Mouse (Mus musculus): ENCODE data around the gene Lrmda.

Lrmda gene

DNA sequence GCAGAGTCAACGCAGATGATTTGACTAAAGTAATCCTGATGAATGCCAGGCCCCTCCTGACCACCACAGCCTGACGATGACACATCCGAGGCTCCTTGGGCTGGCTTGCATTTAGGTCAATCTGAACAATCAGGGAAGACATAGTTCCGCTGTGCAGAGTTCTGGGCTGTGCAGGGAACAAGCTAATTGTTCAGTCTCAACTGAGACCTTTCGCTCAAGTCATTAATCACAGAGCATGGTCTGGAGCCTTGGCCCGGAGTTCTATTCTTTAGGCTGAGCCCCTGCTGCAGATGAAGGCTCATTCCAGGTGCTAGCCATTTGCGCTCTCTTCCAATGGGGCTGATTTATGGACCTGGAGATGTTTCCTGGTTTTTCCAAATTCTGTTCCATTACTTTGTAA is 844.6 kb downstream of the Lrmda start:
- DNase-seq (ENCODE audit: low spot score) = no peak

DNA sequence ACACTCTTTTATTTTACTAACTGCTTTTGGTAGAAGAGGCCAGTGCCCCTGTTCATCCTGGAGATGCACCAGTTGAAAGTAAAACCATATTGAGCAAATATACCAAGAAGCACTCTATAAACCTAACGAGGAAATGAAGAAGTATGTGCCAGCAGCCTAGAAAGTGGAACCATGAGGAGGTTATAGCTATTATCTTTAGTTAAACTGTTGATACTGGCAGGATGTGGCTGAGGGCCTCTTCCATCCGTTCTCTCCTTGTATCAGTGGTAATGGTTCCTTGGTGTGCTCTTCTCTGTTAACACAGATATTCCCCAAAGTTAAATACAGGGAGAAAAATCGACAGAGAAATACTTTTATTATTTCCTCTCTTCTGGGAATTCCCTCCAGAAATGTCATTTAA is 855.1 kb downstream of the Lrmda start:
- DNase-seq (ENCODE audit: low spot score) = no peak

DNA sequence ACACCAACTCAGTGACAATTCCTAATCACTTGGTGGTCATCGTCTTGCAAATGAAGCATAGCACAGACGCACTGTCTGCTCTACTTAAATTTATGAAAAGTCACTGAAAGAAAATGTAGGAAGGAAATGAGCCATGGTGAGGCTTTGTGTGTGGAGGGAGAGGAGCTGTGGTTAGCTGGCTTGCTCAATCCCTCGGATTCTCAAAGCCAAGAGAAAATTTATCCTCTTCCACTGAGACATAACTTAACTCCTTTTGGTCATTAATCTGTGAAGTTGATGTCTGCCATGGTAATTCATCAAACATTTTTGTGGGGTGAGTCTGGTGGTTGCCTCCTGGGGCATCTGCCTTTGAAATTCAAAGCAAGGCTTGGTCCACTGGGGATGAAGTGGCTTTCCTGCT is 867.7 kb downstream of the Lrmda start:
- no peak for DNase-seq (ENCODE audit: low spot score)

DNA sequence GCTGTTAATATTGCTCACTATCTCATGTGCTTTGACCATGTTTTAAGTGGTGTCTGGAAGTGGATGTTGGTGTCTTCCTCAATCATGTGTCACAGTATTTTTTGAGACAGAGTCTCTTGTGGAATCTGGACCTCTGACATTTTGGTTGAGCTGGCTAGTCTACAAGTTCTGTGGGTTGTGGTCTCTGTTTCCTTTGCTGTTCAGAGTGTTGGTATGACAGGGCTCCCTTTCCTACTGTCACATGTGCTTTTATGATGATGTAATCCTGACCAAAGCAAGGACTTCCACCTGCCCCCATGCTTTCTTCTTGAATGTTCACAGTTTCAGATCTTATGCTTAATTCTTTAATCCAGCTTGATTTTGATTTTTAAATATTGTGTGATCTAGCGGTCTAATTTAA is 879.8 kb downstream of the Lrmda start:
- DNase-seq (ENCODE audit: low spot score) = no peak

DNA sequence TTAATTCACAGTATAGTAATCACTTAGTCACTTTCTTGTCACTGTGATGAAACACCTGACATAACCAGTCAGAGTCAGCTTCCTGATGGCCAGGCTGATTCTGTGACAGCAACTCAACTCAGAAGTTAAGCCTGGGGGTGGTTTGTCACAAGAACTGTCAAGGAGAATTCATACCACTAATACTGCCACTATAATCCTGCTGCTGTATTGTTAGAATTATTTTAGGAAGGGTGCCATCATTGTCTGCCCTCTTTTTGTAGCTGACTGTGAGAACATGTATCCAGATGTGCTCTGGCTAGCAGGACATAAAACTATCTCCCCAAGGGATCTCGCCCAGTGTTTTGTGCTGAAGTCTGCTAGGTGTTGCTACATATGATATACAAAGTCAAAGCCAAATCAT is 882.6 kb downstream of the Lrmda start:
- no peak for DNase-seq (ENCODE audit: low spot score)

DNA sequence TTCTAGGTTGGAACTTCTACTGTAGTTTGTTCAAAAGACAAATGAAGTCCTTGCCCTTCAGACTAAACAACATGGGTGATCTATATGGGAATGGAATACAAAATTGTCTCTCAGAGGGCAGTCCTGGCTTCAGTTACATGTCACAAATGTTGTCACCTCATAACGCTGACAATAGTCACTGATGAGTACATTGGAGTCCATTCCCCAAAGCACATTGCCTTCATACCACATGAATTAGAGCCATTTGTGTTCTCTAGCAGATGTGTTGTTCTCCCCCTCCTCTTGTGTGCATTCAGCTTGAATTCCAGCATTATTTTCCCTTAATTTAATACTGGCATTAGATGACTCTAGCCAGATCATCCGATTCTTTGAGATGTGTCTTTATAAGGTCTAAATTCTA is 883.4 kb downstream of the Lrmda start:
- DNase-seq (ENCODE audit: low spot score) = no peak

DNA sequence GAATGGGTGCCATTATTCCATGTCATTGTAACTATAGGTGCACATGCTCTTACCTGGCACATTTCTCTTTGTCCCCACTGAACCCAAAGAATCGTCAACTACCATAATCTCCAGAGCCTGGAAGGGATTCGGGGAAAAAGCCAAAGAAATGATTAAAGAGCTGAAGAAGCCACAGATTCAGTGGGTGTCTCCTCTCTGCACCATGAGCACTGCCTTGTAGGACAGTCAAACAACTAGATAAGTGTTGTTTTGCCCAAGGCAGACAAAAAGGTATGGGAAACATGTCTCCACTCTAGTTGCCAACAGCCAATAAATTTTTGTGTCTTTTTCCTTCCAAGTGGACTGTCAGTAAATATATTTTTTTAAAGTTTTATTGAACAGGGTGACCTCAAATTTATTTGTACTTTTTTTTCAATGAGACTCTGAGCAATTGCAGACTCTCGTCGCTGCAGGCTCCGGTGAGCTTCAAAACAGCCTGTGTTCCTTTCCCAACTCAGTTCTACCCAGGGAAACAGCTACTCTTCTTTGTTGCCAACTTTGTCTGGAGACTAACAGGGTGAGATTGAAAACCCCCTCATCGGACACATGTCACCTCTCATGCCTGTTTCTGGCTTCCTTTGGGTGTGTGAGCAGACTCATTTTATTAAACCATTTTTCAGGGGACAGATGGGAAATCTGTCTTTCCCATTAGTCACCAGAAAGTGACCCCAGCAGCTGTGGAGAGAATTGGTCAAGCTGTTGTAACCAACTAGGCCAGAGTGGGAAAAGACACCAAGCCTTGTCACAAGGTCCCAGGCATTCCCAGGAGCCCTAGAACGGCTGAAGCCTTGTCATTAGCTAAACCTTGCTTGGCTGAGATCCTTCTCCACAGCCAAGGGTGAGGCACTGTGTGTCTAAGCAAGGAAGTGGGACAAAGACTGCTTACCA is 886.5 kb downstream of the Lrmda start:
- no peak for DNase-seq (ENCODE audit: low spot score)

DNA sequence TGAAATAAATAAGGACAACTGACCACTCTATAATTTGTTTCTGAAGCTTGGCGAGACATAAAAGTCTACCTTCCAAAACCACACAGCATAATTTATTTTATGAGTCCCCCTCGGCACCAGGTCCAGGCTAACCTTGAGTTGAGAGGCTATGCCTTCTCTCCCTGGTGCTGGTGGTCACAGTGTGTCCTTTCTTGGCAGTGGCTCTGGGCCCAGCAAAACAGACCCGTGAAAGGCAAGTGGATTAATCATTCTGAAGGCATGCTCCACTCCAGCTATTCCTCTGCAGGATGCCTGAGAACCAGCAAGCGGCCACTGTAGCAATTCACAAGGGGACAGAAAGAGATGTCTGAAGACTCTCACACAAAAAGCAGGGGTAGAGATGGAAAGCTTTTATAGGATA is 887.2 kb downstream of the Lrmda start:
- no peak for DNase-seq (ENCODE audit: low spot score)

DNA sequence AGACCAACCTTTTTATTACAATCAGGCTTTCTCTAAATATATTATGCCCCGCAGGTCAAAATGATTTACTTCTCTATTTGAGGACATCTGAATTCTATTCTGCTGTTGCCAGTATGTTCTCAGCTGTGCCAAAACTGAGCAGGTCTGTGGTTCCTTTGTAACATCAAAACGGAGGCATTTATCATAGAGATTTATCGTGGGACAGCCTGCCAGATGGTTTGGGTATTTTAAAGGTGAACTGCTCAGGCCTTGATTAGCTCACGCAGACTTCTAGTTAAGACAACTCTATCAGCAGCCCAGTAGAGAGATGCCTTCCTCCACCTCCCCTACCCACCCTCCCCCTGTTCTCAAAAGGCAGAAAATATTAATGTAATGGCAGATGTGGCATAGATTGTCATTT is 887.7 kb downstream of the Lrmda start:
- DNase-seq (ENCODE audit: low spot score) = no peak

DNA sequence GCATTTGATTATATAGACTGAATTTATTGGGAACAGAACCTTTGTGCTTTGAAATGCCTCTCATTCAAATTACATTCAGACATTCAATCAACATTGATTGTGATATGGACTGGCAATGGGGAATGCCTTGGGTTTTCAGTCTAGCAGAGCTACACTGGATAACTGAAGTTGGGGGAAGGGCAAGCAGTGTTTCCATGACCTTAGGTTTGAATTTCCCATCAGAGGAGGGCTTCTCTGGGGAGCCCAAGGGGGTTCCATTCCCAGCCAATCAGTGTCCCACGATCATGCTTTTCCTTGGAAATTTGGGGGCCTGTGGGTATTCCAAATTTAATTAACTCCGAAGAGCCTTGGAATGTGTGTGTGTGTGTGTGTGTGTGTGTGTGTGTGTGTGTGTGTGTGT is 888.5 kb downstream of the Lrmda start:
- DNase-seq (ENCODE audit: low spot score) = no peak

DNA sequence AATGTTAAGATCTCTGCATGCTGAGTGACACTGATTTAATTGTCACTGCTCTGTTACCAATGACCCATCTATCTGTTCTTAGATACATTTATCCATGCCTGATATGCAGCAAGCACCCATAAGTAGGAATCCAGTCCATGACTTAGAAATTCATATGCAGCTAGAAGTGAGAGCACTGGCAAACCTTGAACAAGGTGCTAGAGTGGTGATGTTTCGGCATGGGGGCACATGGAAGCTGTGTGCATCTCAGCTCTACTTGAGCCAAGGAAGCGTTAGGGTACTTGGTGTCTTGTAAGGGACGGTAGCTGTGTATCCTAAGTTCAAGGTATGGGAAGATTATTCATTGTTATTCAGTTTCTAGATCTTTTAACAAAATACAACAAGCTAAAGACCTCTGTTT is 896.0 kb downstream of the Lrmda start:
- no peak for DNase-seq (ENCODE audit: low spot score)

DNA sequence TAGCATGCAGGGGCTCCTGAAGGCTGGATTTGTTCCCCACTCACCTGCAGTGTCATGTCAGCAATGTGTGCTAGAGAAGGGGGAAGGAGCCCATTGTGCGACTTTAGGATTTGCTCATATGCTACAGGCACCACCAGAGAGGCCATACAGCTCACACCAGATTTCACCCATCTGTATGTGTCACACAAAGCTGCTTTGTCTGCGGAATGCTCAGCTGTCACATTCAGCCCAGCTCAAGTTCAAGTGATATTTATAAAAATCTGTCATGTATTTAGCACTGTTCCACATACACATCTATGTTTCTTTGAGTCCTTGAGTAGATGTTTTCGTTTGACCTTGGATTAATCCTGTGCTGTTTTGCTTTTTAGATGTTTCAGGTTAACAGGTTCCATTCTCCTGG is 899.0 kb downstream of the Lrmda start:
- DNase-seq (ENCODE audit: low spot score) = no peak

DNA sequence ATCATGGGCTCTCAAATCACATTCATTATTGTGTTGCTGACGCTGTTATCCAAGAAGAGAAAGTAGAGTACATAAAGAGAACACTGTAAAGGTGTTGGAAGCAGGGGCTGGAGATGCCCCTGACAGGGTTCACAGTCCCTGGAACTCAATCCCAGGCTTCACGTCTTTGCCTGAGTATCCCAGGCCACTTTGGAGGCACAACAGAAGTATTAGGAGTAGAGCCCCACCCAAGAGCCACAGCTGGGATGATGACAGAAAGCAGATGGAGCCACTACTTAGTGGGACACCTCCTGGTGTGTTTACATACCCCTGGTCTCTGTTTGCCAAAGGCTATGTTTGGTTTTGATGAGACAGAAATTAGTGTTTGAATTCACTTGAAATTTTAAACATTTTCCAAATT is 899.4 kb downstream of the Lrmda start:
- DNase-seq (ENCODE audit: low spot score) = no peak

DNA sequence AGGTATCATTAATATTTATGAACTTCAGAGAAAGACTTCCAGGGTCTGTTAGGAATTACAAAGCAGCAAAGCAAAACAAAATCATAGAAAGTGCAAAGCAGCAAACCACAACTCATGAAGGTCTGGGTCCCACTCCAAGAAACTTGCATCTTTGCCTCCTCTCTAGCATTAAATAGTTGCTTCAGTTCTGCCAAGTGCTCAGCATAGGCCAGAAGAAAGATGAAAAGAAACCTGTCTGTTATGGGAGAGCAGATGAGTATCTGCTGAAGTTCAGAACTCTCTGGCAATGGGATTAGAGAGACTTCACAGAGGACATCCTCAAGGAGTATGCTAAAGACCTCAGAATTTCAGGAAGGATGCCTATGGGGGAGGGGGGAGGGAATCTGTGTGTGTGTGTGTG is 901.6 kb downstream of the Lrmda start:
- no peak for DNase-seq (ENCODE audit: low spot score)

DNA sequence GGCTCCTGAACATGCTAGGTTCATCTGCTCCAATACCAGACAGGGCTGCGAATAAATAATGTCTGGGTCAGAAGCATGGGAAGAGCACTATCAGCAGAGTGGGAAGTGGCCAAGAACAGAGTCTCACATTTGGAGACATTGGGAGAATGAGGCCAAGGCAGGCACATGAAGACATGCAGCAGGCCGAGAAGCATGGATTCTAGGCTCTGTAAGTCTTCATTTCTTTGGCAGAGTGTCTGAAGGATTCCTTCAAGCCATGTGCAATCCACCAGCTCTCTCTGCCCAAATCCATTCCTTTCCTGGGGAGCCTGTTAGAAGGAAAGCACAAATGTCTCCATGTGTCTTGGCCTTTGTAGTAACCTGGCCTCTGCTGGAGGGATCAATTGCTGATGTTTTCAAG is 902.3 kb downstream of the Lrmda start:
- no peak for DNase-seq (ENCODE audit: low spot score)

DNA sequence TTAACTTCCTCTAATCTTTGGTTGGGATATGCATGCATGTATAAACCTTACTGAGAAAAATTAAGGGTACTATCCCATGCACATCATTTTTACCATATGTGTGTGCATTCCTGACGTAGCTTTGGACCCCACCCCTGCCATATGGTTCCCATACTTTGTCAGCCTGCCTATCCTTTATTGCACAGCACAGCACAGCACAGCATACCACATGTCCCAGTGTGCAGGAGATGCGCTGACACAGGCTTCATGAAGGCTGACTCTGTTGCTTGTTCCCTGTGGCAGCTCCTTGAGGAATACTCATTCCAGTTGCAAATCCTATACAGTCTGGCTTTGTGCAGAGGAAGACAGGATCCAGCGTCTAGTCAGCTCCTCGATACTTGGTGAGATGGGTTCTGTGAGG is 903.1 kb downstream of the Lrmda start:
- DNase-seq (ENCODE audit: low spot score) = no peak

DNA sequence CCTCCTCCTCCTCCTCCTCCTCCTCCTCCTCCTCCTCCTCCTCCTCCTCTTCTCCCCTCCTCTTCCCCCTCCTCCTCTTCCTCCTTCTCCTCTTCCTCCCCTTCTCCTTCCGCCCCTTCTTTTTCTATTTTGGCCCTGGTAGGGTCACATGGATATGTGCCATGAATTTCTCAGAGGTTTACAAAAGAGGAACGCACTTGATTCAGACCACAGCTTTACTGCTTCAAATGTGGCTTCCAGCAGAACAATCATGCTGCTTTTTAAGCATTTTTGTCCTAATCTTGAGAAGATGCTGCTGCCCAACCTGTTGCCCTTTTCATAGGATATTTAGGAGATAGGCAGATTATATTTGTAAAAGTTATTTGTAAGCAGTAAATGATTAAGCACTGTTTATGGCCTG is 903.7 kb downstream of the Lrmda start:
- no peak for DNase-seq (ENCODE audit: low spot score)

DNA sequence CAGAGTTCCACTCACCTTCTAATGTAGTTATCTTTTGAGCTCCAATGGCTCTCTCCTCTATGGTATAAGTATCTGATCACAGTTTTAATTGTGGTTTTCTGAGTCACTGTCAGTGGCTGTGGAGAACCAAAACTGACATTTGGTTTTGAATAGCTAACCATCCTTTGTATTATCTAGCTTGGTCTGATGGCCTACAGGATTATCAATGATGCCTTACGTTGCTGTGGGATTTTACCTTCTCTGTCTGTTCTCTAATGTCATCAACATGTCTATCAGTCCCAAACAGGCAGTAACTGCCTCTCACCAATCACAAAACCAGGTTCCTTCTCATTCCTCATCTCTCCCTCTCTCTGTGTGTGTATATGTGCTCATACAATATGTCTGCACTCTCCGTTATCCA is 908.8 kb downstream of the Lrmda start:
- no peak for DNase-seq (ENCODE audit: low spot score)

DNA sequence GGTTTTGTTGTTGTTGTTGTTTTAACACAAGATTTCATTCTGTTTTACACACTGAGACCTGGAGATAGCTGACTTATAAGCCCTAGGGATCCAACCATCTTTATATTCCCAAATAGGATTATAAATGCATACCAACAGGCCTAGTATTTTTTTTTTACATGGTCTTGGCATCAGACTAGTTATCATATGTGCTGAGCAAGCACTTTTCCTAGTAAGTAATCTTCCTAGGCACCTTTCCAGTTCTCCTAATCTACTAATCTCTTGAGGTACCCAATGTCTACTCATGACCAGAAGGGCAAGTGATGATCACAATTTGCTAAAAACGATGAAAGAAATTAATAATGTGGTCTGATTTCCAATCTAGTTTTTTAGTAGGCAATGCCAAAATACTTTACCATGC is 909.2 kb downstream of the Lrmda start:
- DNase-seq (ENCODE audit: low spot score) = no peak

DNA sequence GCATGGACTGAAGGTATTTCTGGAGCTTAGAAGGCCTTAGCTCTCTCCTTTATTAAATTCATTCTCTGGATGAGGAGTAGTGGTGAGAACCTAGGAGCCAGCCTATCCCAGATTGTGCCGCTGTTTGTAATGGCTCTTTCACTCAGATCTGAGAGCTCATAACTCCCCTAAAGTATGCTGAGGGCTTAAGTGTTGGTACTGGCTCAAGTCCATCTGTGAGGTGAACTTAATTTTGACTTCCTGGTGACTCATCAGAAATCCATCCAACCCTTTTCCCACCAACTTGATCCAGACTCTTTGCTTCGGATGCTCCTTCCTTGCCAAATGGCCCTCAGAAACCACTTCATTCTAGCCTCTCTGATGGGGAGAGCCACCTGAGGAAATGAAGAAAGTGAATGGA is 910.1 kb downstream of the Lrmda start:
- no peak for DNase-seq (ENCODE audit: low spot score)

DNA sequence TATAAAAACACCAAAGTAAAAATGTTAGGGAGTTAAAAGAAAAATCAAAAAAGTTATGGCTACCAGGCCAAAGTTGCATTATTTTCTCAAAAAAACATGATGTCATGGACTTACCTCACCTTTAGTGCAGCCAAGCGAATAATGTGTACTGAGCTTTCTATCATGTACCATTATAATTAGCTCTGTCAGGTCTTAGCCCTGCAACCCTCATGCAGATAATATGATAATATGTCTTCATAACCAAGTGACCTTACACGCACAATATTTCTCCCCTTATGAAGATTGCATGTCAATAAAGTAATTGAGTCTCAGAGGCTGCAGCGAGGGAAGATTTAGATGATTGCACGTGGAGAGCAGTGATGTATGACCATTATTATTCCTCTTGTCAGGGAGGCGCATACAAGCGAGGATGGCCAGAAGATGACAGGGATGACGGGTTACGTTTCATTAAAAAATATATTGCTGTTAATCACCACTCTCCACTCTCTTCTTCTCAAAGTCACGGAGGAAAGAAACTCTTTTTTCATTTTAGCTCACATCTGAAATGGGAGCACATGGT is 911.1 kb downstream of the Lrmda start:
- DNase-seq (ENCODE audit: low spot score) = no peak

DNA sequence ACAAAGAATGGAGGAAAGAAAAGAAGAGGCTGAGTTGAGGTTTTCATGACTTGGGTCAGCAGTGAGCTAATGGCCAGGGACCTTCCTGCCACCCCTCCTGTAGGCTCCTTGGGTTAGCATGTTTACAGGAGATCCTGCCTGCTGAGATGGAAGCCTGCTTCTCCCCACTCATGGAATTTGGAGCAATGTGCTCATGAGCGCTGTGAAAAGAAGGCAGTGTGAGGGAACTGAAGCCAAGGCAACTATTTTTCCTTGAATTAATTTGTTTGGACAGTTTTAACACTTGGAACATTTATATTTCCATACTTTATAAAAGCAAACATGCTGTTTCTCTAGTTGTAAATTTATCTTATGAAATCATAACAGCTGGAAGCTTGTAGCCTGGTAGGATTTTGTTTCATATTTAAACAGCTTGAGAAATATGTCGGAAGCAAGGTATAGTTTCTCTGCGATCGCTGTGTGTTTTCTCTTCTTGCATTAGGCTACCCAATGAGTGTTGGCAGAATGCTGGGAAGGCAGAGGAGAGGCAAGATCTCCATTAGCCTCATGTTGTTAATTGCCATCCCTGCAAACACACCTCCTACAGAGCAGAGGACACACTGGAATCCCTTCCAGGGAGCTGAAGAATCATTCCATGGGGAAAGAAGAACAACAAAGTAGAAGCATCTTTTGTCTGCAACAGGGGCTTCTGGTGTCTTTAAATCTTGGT is 911.8 kb downstream of the Lrmda start:
- no peak for DNase-seq (ENCODE audit: low spot score)

DNA sequence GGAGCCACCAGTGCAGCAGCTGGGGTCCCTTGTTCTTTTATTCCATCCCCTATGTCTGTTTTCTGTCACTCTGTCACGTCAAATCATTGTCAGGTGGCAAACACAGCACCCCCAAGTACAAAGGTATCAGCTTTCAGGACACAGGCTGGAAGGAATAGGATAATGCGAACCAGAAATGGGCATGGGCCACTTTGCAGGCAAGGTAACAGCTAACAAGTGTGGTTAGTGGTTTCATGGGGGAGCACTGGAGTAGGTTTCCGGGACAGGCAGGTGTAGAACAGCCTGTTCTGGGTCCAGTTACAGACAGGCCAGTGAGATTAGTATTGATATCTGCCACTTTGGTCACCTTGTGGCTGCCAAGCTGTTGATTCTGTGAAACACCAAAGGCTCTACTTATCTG is 917.2 kb downstream of the Lrmda start:
- DNase-seq (ENCODE audit: low spot score) = no peak
